Mouse (Mus musculus) testis, adult 2 months (tissue): ENCODE results near the gene Spen. TPM values are rescaled to one million over a fixed set of nuclear protein-coding genes. Genes with fewer than 3 reads are reported as not detected.

Experiments
- H3K27ac ChIP-seq: fragments of 200-500 bp; 2 replicates; pipeline ENCODE4 v1.5.1; 2012; ENCODE audit warnings: low read depth, low read length; ENCODE audit not compliant: control insufficient read depth, insufficient read depth
- H3K27me3 ChIP-seq: fragments of 200-500 bp; 2 replicates; pipeline ENCODE4 v1.6.1; 2012; ENCODE audit warnings: mild to moderate bottlenecking, low read length, moderate library complexity; ENCODE audit not compliant: control insufficient read depth, insufficient read depth
- H3K36me3 ChIP-seq: fragments of 200-500 bp; 2 replicates; pipeline ENCODE4 v1.6.1; 2012; ENCODE audit warnings: mild to moderate bottlenecking, low read length; ENCODE audit not compliant: control insufficient read depth, insufficient read depth
- H3K4me1 ChIP-seq: fragments of 200-500 bp; 2 replicates; pipeline ENCODE4 v1.6.1; 2012; ENCODE audit warnings: low read length; ENCODE audit not compliant: control insufficient read depth, insufficient read depth
- H3K4me3 ChIP-seq: fragments of 200-500 bp; 2 replicates; pipeline ENCODE4 v1.5.1; 2012; ENCODE audit warnings: low read depth, mild to moderate bottlenecking, low read length, moderate library complexity, mixed read lengths; ENCODE audit not compliant: control insufficient read depth
- CTCF ChIP-seq: fragments of 200-500 bp; IDR thresholded peaks from 2 replicates; pipeline ENCODE4 v1.5.1; 2012; ENCODE audit warnings: low read depth, mild to moderate bottlenecking, inconsistent platforms, low read length, moderate library complexity; ENCODE audit not compliant: control insufficient read depth, insufficient read depth, insufficient replicate concordance
- POLR2A ChIP-seq: fragments of 200-500 bp; IDR thresholded peaks from 2 replicates; pipeline ENCODE4 v1.6.1; 2012; ENCODE audit warnings: low read depth, mild to moderate bottlenecking, inconsistent platforms, low read length, moderate library complexity; ENCODE audit not compliant: control insufficient read depth
- polyA plus RNA-seq: library from polyadenylated mRNA; depleted of rRNA; stranded (reverse); fragments of >200 nt; gene quantifications from 2 replicates; pipeline ENCODE4 v1.2.3, GENCODE M21; 2012

Spen gene
- polyA plus RNA-seq, 1 experiment, result 16.9 TPM

GRCm38 (mm10) chr4:141432666-141433065 lies 105.7 kb downstream of the Spen start:
- no peak overlapping the region for H3K4me3 ChIP-seq
- no peaks in the 10 kb centered on the region for H3K36me3 ChIP-seq
- H3K27ac ChIP-seq, result no peak overlapping the region
- H3K4me1 ChIP-seq, result no peaks in the 10 kb centered on the region
- no peaks in the 10 kb centered on the region for H3K27me3 ChIP-seq
- TF ChIP-seq CTCF, result no peak
- no peak for TF ChIP-seq POLR2A

GRCm38 (mm10) chr4:141430997-141431396 lies 107.4 kb downstream of the Spen start:
- peaks cover under 1% of the 10 kb centered on the region for H3K4me1 ChIP-seq
- H3K27ac ChIP-seq, result no peak overlapping the region
- TF ChIP-seq CTCF (peak; percentile 70; the same call in 1 of the 2 replicates), POLR2A (no peak)
- H3K27me3 ChIP-seq, result no peaks in the 10 kb centered on the region
- no peaks in the 10 kb centered on the region for H3K36me3 ChIP-seq
- H3K4me3 ChIP-seq, result no peak overlapping the region

GRCm38 (mm10) chr4:141429847-141430246 lies 108.5 kb downstream of the Spen start:
- Histone ChIP-seq H3K27ac (no peak overlapping the region), H3K4me3 (no peak overlapping the region), H3K36me3 (no peaks in the 10 kb centered on the region), H3K4me1 (peaks cover 10% of the 10 kb centered on the region), H3K27me3 (no peaks in the 10 kb centered on the region)
- TF ChIP-seq CTCF (no peak; the same call in 1 of the 2 replicates), POLR2A (no peak)

GRCm38 (mm10) chr4:141429381-141429780 lies 109.0 kb downstream of the Spen start:
- no peaks in the 10 kb centered on the region for H3K27me3 ChIP-seq
- H3K4me3 ChIP-seq, result no peak overlapping the region
- no peaks in the 10 kb centered on the region for H3K36me3 ChIP-seq
- TF ChIP-seq CTCF, result no peak
- no peak for TF ChIP-seq POLR2A
- no peak overlapping the region for H3K27ac ChIP-seq
- H3K4me1 ChIP-seq, result peaks cover 10% of the 10 kb centered on the region

- Histone ChIP-seq H3K27me3 (no peaks in the 10 kb centered on the region), H3K4me3 (no peak overlapping the region)
These were observed 110.5 kb downstream of the Spen start for GRCm38 (mm10) chr4:141427921-141428320.

GRCm38 (mm10) chr4:141426796-141427745 lies 111.3 kb downstream of the Spen start:
- H3K36me3 ChIP-seq, result no peaks in the 10 kb centered on the region
- H3K4me1 ChIP-seq, result peaks cover 15% of the 10 kb centered on the region
- no peak overlapping the region for H3K4me3 ChIP-seq
- TF ChIP-seq CTCF (no peak), POLR2A (no peak)
- no peaks in the 10 kb centered on the region for H3K27me3 ChIP-seq
- peak overlapping the region; percentile 61 for H3K27ac ChIP-seq

More at GRCm38 (mm10) chr4:141427921-141428320, 110.5 kb downstream of the Spen start:
- no peak overlapping the region for H3K27ac ChIP-seq
- no peaks in the 10 kb centered on the region for H3K36me3 ChIP-seq
- TF ChIP-seq CTCF, result no peak
- TF ChIP-seq POLR2A, result no peak
- H3K4me1 ChIP-seq, result peaks cover 10% of the 10 kb centered on the region
